Mouse (Mus musculus) cerebellum, postnatal 4 days (tissue): ENCODE results near the gene Gns.

Experiments used
- DNase-seq, 2 experiments: peaks; one replicate each; pipeline ENCODE4 v3.0.0; 2022; ENCODE audit warnings: low spot score in 2 of 2, mixed read lengths in 1 of 2

The Gns gene

GRCm38 (mm10) chr10:121429581-121429980, 64.7 kb downstream of the Gns start:
- no peak for DNase-seq

GRCm38 (mm10) chr10:121429981-121430682, 65.2 kb downstream of the Gns start:
- no peak for DNase-seq

- peak in 1 of 2 experiments; percentile 44 for DNase-seq
These were observed 66.1 kb downstream of the Gns start for GRCm38 (mm10) chr10:121430764-121431540.

GRCm38 (mm10) chr10:121432041-121432634, 67.2 kb downstream of the Gns start:
- peak in 1 of 2 experiments; percentile 43 for DNase-seq

GRCm38 (mm10) chr10:121432635-121433280, 67.9 kb downstream of the Gns start:
- peak in 1 of 2 experiments; percentile 53 for DNase-seq

GRCm38 (mm10) chr10:121434441-121435103, 69.7 kb downstream of the Gns start:
- DNase-seq = no peak

GRCm38 (mm10) chr10:121435546-121436257, 70.8 kb downstream of the Gns start:
- no peak for DNase-seq

GRCm38 (mm10) chr10:121436258-121436645, 71.4 kb downstream of the Gns start:
- DNase-seq = no peak

GRCm38 (mm10) chr10:121436693-121437092, 71.8 kb downstream of the Gns start:
- DNase-seq = no peak

GRCm38 (mm10) chr10:121438109-121438508, 73.2 kb downstream of the Gns start:
- no peak for DNase-seq

GRCm38 (mm10) chr10:121439310-121439731, 74.4 kb downstream of the Gns start:
- no peak for DNase-seq

GRCm38 (mm10) chr10:121443791-121444190, 78.9 kb downstream of the Gns start:
- DNase-seq = no peak

GRCm38 (mm10) chr10:121444198-121444597, 79.3 kb downstream of the Gns start:
- DNase-seq = no peak

GRCm38 (mm10) chr10:121445808-121446207, 80.9 kb downstream of the Gns start:
- DNase-seq = no peak
